Mouse (Mus musculus): Measurements from ENCODE around the gene Utp4. TPM values are rescaled to one million over a fixed set of nuclear protein-coding genes. Genes with fewer than 3 reads are reported as not detected.

Utp4 gene
- total RNA-seq, 1 experiment, result 118 TPM

GRCm38 (mm10) chr8:106958212-106958611 lies 64.8 kb downstream of the Utp4 start:
- no peak for DNase-seq (ENCODE audit: low read depth, low spot score)
- Histone ChIP-seq H3K9ac (ENCODE audit: insufficient read depth, low read depth, low read length, poor library complexity, severe bottlenecking) (no peak overlapping the region), H3K4me3 (ENCODE audit: insufficient read depth in 1 of 2, low read depth in 1 of 2, low read length in 2 of 2, poor library complexity in 1 of 2, severe bottlenecking in 1 of 2) (no peak overlapping the region), H3K27ac (ENCODE audit: insufficient read depth, low read depth, low read length, poor library complexity, severe bottlenecking) (no peak overlapping the region), H3K9me3 (ENCODE audit: control insufficient read depth, insufficient read depth, low read depth, low read length) (no peaks in the 10 kb centered on the region), H3K4me1 (ENCODE audit: control insufficient read depth in 2 of 2, insufficient read depth in 2 of 2, low read length in 2 of 2, poor library complexity in 1 of 2) (peaks cover 5 to 11% of the 10 kb centered on the region in 2 experiments), H3K36me3 (ENCODE audit: control insufficient read depth, insufficient read depth, low read length, poor library complexity, severe bottlenecking) (0 out of 2 replicates have a peak, but pooled peaks cover 2% of the 10 kb centered on the region)
- in situ Hi-C loops (cut with MboI; ENCODE audit: low sequenced_read_pairs in 2 of 2, unreplicated experiment in 2 of 2), result no loop called here
- TF ChIP-seq ZNF384 (IDR thresholded peaks at IDR 0.05; ENCODE audit: low read depth, low read length), result no peak
- no peak for TF ChIP-seq HCFC1 (IDR thresholded peaks at IDR 0.05; ENCODE audit: borderline replicate concordance, insufficient read depth, low read length)
- TF ChIP-seq CHD2 (IDR thresholded peaks at IDR 0.05; ENCODE audit: low read depth, low read length), result no peak
- no peak for TF ChIP-seq MAFK (IDR thresholded peaks at IDR 0.05; ENCODE audit: insufficient read depth, low read depth, low read length)
- TF ChIP-seq ZC3H11A (IDR thresholded peaks at IDR 0.05; ENCODE audit: borderline replicate concordance, low read depth, low read length), result no peak

- H3K4me3 ChIP-seq (ENCODE audit: insufficient read depth in 1 of 2, low read depth in 1 of 2, low read length in 2 of 2, poor library complexity in 1 of 2, severe bottlenecking in 1 of 2), result no peak overlapping the region
- H3K9me3 ChIP-seq (ENCODE audit: control insufficient read depth, insufficient read depth, low read depth, low read length), result no peaks in the 10 kb centered on the region
- H3K27ac ChIP-seq (ENCODE audit: insufficient read depth, low read depth, low read length, poor library complexity, severe bottlenecking), result no peak overlapping the region
- no peak for TF ChIP-seq HCFC1 (IDR thresholded peaks at IDR 0.05; ENCODE audit: borderline replicate concordance, insufficient read depth, low read length)
- no peak for TF ChIP-seq ZNF384 (IDR thresholded peaks at IDR 0.05; ENCODE audit: low read depth, low read length)
- TF ChIP-seq CHD2 (IDR thresholded peaks at IDR 0.05; ENCODE audit: low read depth, low read length), result no peak
- TF ChIP-seq MAFK (IDR thresholded peaks at IDR 0.05; ENCODE audit: insufficient read depth, low read depth, low read length), result no peak
- no peak for TF ChIP-seq ZC3H11A (IDR thresholded peaks at IDR 0.05; ENCODE audit: borderline replicate concordance, low read depth, low read length)
- no peak overlapping the region for H3K9ac ChIP-seq (ENCODE audit: insufficient read depth, low read depth, low read length, poor library complexity, severe bottlenecking)
- 0 out of 2 replicates have a peak, but pooled peaks cover 2% of the 10 kb centered on the region for H3K36me3 ChIP-seq (ENCODE audit: control insufficient read depth, insufficient read depth, low read length, poor library complexity, severe bottlenecking)
- no peak for DNase-seq (ENCODE audit: low read depth, low spot score)
- peaks cover 5 to 19% of the 10 kb centered on the region in 2 experiments for H3K4me1 ChIP-seq (ENCODE audit: control insufficient read depth in 2 of 2, insufficient read depth in 2 of 2, low read length in 2 of 2, poor library complexity in 1 of 2)
- in situ Hi-C loops (cut with MboI; ENCODE audit: low sequenced_read_pairs in 2 of 2, unreplicated experiment in 2 of 2), result no loop called here
These were observed 66.2 kb downstream of the Utp4 start for GRCm38 (mm10) chr8:106959626-106960025.

- in situ Hi-C loops (cut with MboI; ENCODE audit: low sequenced_read_pairs in 2 of 2, unreplicated experiment in 2 of 2), result no loop called here
- peak overlapping the region; percentile 87; the same call in 1 of the 2 replicates for H3K27ac ChIP-seq (ENCODE audit: insufficient read depth, low read depth, low read length, poor library complexity, severe bottlenecking)
- no peak for TF ChIP-seq ZC3H11A (IDR thresholded peaks at IDR 0.05; ENCODE audit: borderline replicate concordance, low read depth, low read length)
- H3K9me3 ChIP-seq (ENCODE audit: control insufficient read depth, insufficient read depth, low read depth, low read length), result no peaks in the 10 kb centered on the region
- DNase-seq (ENCODE audit: low read depth, low spot score), result no peak
- peaks cover 5 to 20% of the 10 kb centered on the region in 2 experiments for H3K4me1 ChIP-seq (ENCODE audit: control insufficient read depth in 2 of 2, insufficient read depth in 2 of 2, low read length in 2 of 2, poor library complexity in 1 of 2)
- H3K9ac ChIP-seq (ENCODE audit: insufficient read depth, low read depth, low read length, poor library complexity, severe bottlenecking), result no peak overlapping the region; the same call in 1 of the 2 replicates
- no peak overlapping the region for H3K4me3 ChIP-seq (ENCODE audit: insufficient read depth in 1 of 2, low read depth in 1 of 2, low read length in 2 of 2, poor library complexity in 1 of 2, severe bottlenecking in 1 of 2)
- no peaks in the 10 kb centered on the region for H3K36me3 ChIP-seq (ENCODE audit: control insufficient read depth, insufficient read depth, low read length, poor library complexity, severe bottlenecking)
These were observed 68.9 kb downstream of the Utp4 start for GRCm38 (mm10) chr8:106962322-106962721.

- Histone ChIP-seq H3K27ac (ENCODE audit: insufficient read depth, low read depth, low read length, poor library complexity, severe bottlenecking) (peak overlapping the region; percentile 87), H3K4me3 (ENCODE audit: insufficient read depth in 1 of 2, low read depth in 1 of 2, low read length in 2 of 2, poor library complexity in 1 of 2, severe bottlenecking in 1 of 2) (no peak overlapping the region; a peak in 1 of 4 replicates), H3K4me1 (ENCODE audit: control insufficient read depth in 2 of 2, insufficient read depth in 2 of 2, low read length in 2 of 2, poor library complexity in 1 of 2) (peaks cover 5 to 20% of the 10 kb centered on the region in 2 experiments), H3K9me3 (ENCODE audit: control insufficient read depth, insufficient read depth, low read depth, low read length) (no peaks in the 10 kb centered on the region), H3K36me3 (ENCODE audit: control insufficient read depth, insufficient read depth, low read length, poor library complexity, severe bottlenecking) (no peaks in the 10 kb centered on the region), H3K9ac (ENCODE audit: insufficient read depth, low read depth, low read length, poor library complexity, severe bottlenecking) (no peak overlapping the region)
- DNase-seq (ENCODE audit: low read depth, low spot score), result peak; percentile 39
- TF ChIP-seq HCFC1 (IDR thresholded peaks at IDR 0.05; ENCODE audit: borderline replicate concordance, insufficient read depth, low read length) (no peak), CHD2 (IDR thresholded peaks at IDR 0.05; ENCODE audit: low read depth, low read length) (peak; percentile 69; the same call in 1 of the 2 replicates), ZNF384 (IDR thresholded peaks at IDR 0.05; ENCODE audit: low read depth, low read length) (no peak), ZC3H11A (IDR thresholded peaks at IDR 0.05; ENCODE audit: borderline replicate concordance, low read depth, low read length) (no peak), MAFK (IDR thresholded peaks at IDR 0.05; ENCODE audit: insufficient read depth, low read depth, low read length) (no peak)
- in situ Hi-C loops (cut with MboI; ENCODE audit: low sequenced_read_pairs in 2 of 2, unreplicated experiment in 2 of 2), result no loop called here
These were observed 69.9 kb downstream of the Utp4 start for GRCm38 (mm10) chr8:106963365-106963764.

GRCm38 (mm10) chr8:106964573-106964972 lies 71.1 kb downstream of the Utp4 start:
- no peaks in the 10 kb centered on the region for H3K9me3 ChIP-seq (ENCODE audit: control insufficient read depth, insufficient read depth, low read depth, low read length)
- in situ Hi-C loops (cut with MboI; ENCODE audit: low sequenced_read_pairs in 2 of 2, unreplicated experiment in 2 of 2), result no loop called here
- H3K36me3 ChIP-seq (ENCODE audit: control insufficient read depth, insufficient read depth, low read length, poor library complexity, severe bottlenecking), result no peaks in the 10 kb centered on the region; the same call in 1 of the 2 replicates
- H3K4me3 ChIP-seq (ENCODE audit: insufficient read depth in 1 of 2, low read depth in 1 of 2, low read length in 2 of 2, poor library complexity in 1 of 2, severe bottlenecking in 1 of 2), result no peak overlapping the region
- peak overlapping the region; percentile 87; the same call in 1 of the 2 replicates for H3K27ac ChIP-seq (ENCODE audit: insufficient read depth, low read depth, low read length, poor library complexity, severe bottlenecking)
- TF ChIP-seq MAFK (IDR thresholded peaks at IDR 0.05; ENCODE audit: insufficient read depth, low read depth, low read length) (no peak), CHD2 (IDR thresholded peaks at IDR 0.05; ENCODE audit: low read depth, low read length) (peak; percentile 20; the same call in 1 of the 2 replicates), ZC3H11A (IDR thresholded peaks at IDR 0.05; ENCODE audit: borderline replicate concordance, low read depth, low read length) (no peak), ZNF384 (IDR thresholded peaks at IDR 0.05; ENCODE audit: low read depth, low read length) (peak; percentile 86), HCFC1 (IDR thresholded peaks at IDR 0.05; ENCODE audit: borderline replicate concordance, insufficient read depth, low read length) (no peak)
- no peak for DNase-seq (ENCODE audit: low read depth, low spot score)
- no peak overlapping the region for H3K9ac ChIP-seq (ENCODE audit: insufficient read depth, low read depth, low read length, poor library complexity, severe bottlenecking)
- peaks cover 5 to 22% of the 10 kb centered on the region in 2 experiments for H3K4me1 ChIP-seq (ENCODE audit: control insufficient read depth in 2 of 2, insufficient read depth in 2 of 2, low read length in 2 of 2, poor library complexity in 1 of 2)

Measured in ES-E14 (cell line).